Mouse (Mus musculus) heart, embryonic 14.5 days (tissue): ENCODE measurements around the gene Rgs3. TPM values are rescaled to one million over a fixed set of nuclear protein-coding genes. Genes with fewer than 3 reads are reported as not detected.

Source experiments
- ATAC-seq: fragments of 200-750 bp; cut with Nextera tagmentation; 2 replicates; pipeline ENCODE4 v1.8.0; 2017; ENCODE audit warnings: low read depth, moderate TSS enrichment; ENCODE audit not compliant: insufficient number of reproducible peaks, insufficient read depth, low FRiP score
- H3K27ac ChIP-seq, 2 experiments: fragments of 200-500 bp in 1 of 2; fragments of 300-500 bp in 1 of 2; sonication (generic) in 1 of 2; replicated peaks in 1 of 2; 2 replicates each; pipeline ENCODE4 v1.5.1; 2012 to 2014; ENCODE audit warnings: low read depth in 2 of 2, low read length in 2 of 2, control low read depth in 1 of 2, mild to moderate bottlenecking in 1 of 2, mixed read lengths in 1 of 2; ENCODE audit not compliant: control insufficient read depth in 1 of 2, insufficient read depth in 1 of 2
- H3K27me3 ChIP-seq: fragments of 300-500 bp; sonication (generic); 2 replicates; pipeline ENCODE4 v1.6.1; 2014; ENCODE audit warnings: mild to moderate bottlenecking, low read length, control low read depth; ENCODE audit not compliant: control insufficient read depth, insufficient read depth
- H3K36me3 ChIP-seq: fragments of 300-500 bp; sonication (generic); 2 replicates; pipeline ENCODE4 v1.6.1; 2014; ENCODE audit warnings: mild to moderate bottlenecking, control low read depth, low read length, mixed read lengths; ENCODE audit not compliant: control insufficient read depth, insufficient read depth
- H3K4me1 ChIP-seq, 2 experiments: fragments of 200-500 bp in 1 of 2; fragments of 300-500 bp in 1 of 2; sonication (generic) in 1 of 2; 2 replicates each; pipeline ENCODE4 v1.6.1; 2012 to 2014; ENCODE audit warnings: low read length in 2 of 2, control low read depth in 1 of 2, mixed read lengths in 1 of 2; ENCODE audit not compliant: control insufficient read depth in 2 of 2, insufficient read depth in 2 of 2
- H3K4me2 ChIP-seq: fragments of 300-500 bp; sonication (generic); 2 replicates; pipeline ENCODE4 v1.6.1; 2014; ENCODE audit warnings: mild to moderate bottlenecking, low read length
- H3K4me3 ChIP-seq, 2 experiments: fragments of 200-500 bp in 1 of 2; fragments of 300-500 bp in 1 of 2; sonication (generic) in 1 of 2; 2 replicates each; pipeline ENCODE4 v1.5.1; 2012 to 2014; ENCODE audit warnings: low read length in 2 of 2, mild to moderate bottlenecking in 2 of 2, control low read depth in 1 of 2, low read depth in 1 of 2, moderate library complexity in 1 of 2; ENCODE audit not compliant: control insufficient read depth in 1 of 2, insufficient read depth in 1 of 2
- H3K9ac ChIP-seq: fragments of 300-500 bp; sonication (generic); 2 replicates; pipeline ENCODE4 v1.6.1; 2014; ENCODE audit warnings: mild to moderate bottlenecking, low read length
- H3K9me3 ChIP-seq: fragments of 300-500 bp; sonication (generic); 2 replicates; pipeline ENCODE4 v1.6.1; 2016; ENCODE audit warnings: low read length, control low read depth; ENCODE audit not compliant: control insufficient read depth
- WGBS: fragments of 180-500 bp; shearing (Covaris S2); extraction: QIAGEN DNeasy Blood & Tissue Kit; methylation state at CpG from one replicate; pipeline ENCODE4 v1.1.7; 2014; 5-methylcytosine and 5-hydroxymethylcytosine counted together
- polyA plus RNA-seq: library from polyadenylated mRNA; unstranded; fragments of >200 nt; fragmentation: Nextera tagmentation; extraction: Ambion mirVana; gene quantifications from 2 replicates; pipeline ENCODE4 v1.2.1, GENCODE M21; 2014

Gene Rgs3
- polyA plus RNA-seq, 1 experiment from 2014 or later: 70.4 TPM

- Histone ChIP-seq H3K36me3 (peaks cover 51% of the 10 kb centered on the region), H3K27me3 (peaks cover 14% of the 10 kb centered on the region; the same call in 1 of the 2 replicates), H3K9me3 (no peaks in the 10 kb centered on the region), H3K4me2 (no peak overlapping the region), H3K27ac (peak overlapping the region in 1 of 2 experiments; percentile 45; a peak in 1 of 4 replicates), H3K4me3 (no peak overlapping the region), H3K4me1 (peaks cover 28 to 58% of the 10 kb centered on the region in 2 experiments), H3K9ac (peak overlapping the region; percentile 50; the same call in 1 of the 2 replicates)
- ATAC-seq: no peak
- 2% methylated on average over 2 of the region's 2 CpGs for WGBS
These were observed 137.8 kb downstream of the Rgs3 start for GRCm38 (mm10) chr4:62697469-62697868.

- Histone ChIP-seq H3K36me3 (peaks cover 48% of the 10 kb centered on the region), H3K4me3 (no peak overlapping the region), H3K27ac (peak overlapping the region in 1 of 2 experiments; percentile 79; a peak in 2 of 4 replicates), H3K4me2 (no peak overlapping the region), H3K4me1 (peaks cover 28 to 52% of the 10 kb centered on the region in 2 experiments), H3K9ac (no peak overlapping the region; the same call in 1 of the 2 replicates), H3K27me3 (peaks cover 8% of the 10 kb centered on the region; the same call in 1 of the 2 replicates), H3K9me3 (no peaks in the 10 kb centered on the region)
- no peak for ATAC-seq
- 59% methylated on average over 3 of the region's 3 CpGs for WGBS
These were observed 138.9 kb downstream of the Rgs3 start for GRCm38 (mm10) chr4:62698521-62698920.

- Histone ChIP-seq H3K36me3 (peaks cover 48% of the 10 kb centered on the region), H3K9me3 (no peaks in the 10 kb centered on the region), H3K4me2 (peak overlapping the region; percentile 79), H3K27me3 (peaks cover 8% of the 10 kb centered on the region; the same call in 1 of the 2 replicates), H3K27ac (peak overlapping the region; percentile 63 to 79), H3K4me3 (peak overlapping the region; percentile 53 to 80), H3K4me1 (peaks cover 26 to 55% of the 10 kb centered on the region in 2 experiments), H3K9ac (peak overlapping the region; percentile 78)
- peak; percentile 88 for ATAC-seq
- WGBS: 0% methylated on average over 10 of the region's 10 CpGs
These were observed 139.7 kb downstream of the Rgs3 start for GRCm38 (mm10) chr4:62699191-62699812.

- H3K27ac ChIP-seq: peak overlapping the region; percentile 57 to 63
- no peaks in the 10 kb centered on the region for H3K9me3 ChIP-seq
- peak overlapping the region; percentile 78 for H3K9ac ChIP-seq
- WGBS: 14% methylated on average over 5 of the region's 5 CpGs
- H3K4me1 ChIP-seq: peaks cover 24 to 57% of the 10 kb centered on the region in 2 experiments
- no peak for ATAC-seq
- H3K27me3 ChIP-seq: no peaks in the 10 kb centered on the region
- peaks cover 52% of the 10 kb centered on the region for H3K36me3 ChIP-seq
- peak overlapping the region; percentile 53 to 80 for H3K4me3 ChIP-seq
- peak overlapping the region; percentile 79 for H3K4me2 ChIP-seq
These were observed 140.8 kb downstream of the Rgs3 start for GRCm38 (mm10) chr4:62700426-62700825.

GRCm38 (mm10) chr4:62703151-62703550 is 143.5 kb downstream of the Rgs3 start:
- Histone ChIP-seq H3K4me3 (no peak overlapping the region), H3K4me2 (no peak overlapping the region), H3K36me3 (peaks cover 50% of the 10 kb centered on the region), H3K4me1 (peaks cover 18 to 37% of the 10 kb centered on the region in 2 experiments), H3K9me3 (no peaks in the 10 kb centered on the region), H3K9ac (no peak overlapping the region), H3K27me3 (no peaks in the 10 kb centered on the region), H3K27ac (no peak overlapping the region)
- WGBS: 82% methylated on average over 9 of the region's 9 CpGs
- no peak for ATAC-seq

GRCm38 (mm10) chr4:62704204-62704603 is 144.6 kb downstream of the Rgs3 start:
- H3K27ac ChIP-seq: no peak overlapping the region
- no peaks in the 10 kb centered on the region for H3K27me3 ChIP-seq
- no peak for ATAC-seq
- H3K4me1 ChIP-seq: peaks cover 18 to 27% of the 10 kb centered on the region in 2 experiments
- H3K9me3 ChIP-seq: no peaks in the 10 kb centered on the region
- no peak overlapping the region for H3K4me2 ChIP-seq
- H3K36me3 ChIP-seq: peaks cover 44% of the 10 kb centered on the region
- 90% methylated on average over 13 of the region's 13 CpGs for WGBS
- H3K4me3 ChIP-seq: no peak overlapping the region
- H3K9ac ChIP-seq: no peak overlapping the region

- Histone ChIP-seq H3K9me3 (no peaks in the 10 kb centered on the region), H3K27me3 (no peaks in the 10 kb centered on the region), H3K27ac (no peak overlapping the region), H3K36me3 (peaks cover 44% of the 10 kb centered on the region), H3K4me1 (peaks cover 13 to 26% of the 10 kb centered on the region in 2 experiments), H3K4me3 (no peak overlapping the region), H3K4me2 (no peak overlapping the region), H3K9ac (peak overlapping the region; percentile 8; the same call in 1 of the 2 replicates)
- 55% methylated on average over 10 of the region's 10 CpGs for WGBS
- no peak for ATAC-seq
These were observed 145.4 kb downstream of the Rgs3 start for GRCm38 (mm10) chr4:62705013-62705412.
